Mouse (Mus musculus) lung, embryonic 15.5 days (tissue): ENCODE measurements around the gene Spef2. TPM values are rescaled to one million over a fixed set of nuclear protein-coding genes. Genes with fewer than 3 reads are reported as not detected.

Experiments
- ATAC-seq: fragments of 200-750 bp; cut with Nextera tagmentation; 2 replicates; pipeline ENCODE4 v1.8.0; 2017; ENCODE audit warnings: moderate number of reproducible peaks, borderline replicate concordance; ENCODE audit not compliant: low FRiP score, low TSS enrichment; ENCODE audit errors: extremely low read depth
- H3K27ac ChIP-seq: fragments of 300-500 bp; sonication (generic); 2 replicates; pipeline ENCODE4 v1.5.1; 2015; ENCODE audit warnings: moderate library complexity, mild to moderate bottlenecking, inconsistent platforms
- H3K27me3 ChIP-seq: fragments of 300-500 bp; sonication (generic); 2 replicates; pipeline ENCODE4 v1.6.1; 2015; ENCODE audit warnings: inconsistent platforms
- H3K36me3 ChIP-seq: fragments of 300-500 bp; sonication (generic); 2 replicates; pipeline ENCODE4 v1.6.1; 2015; ENCODE audit warnings: inconsistent platforms
- H3K4me1 ChIP-seq: fragments of 300-500 bp; sonication (generic); 2 replicates; pipeline ENCODE4 v1.6.1; 2015; ENCODE audit warnings: inconsistent platforms
- H3K4me2 ChIP-seq: fragments of 300-500 bp; sonication (generic); 2 replicates; pipeline ENCODE4 v1.6.1; 2015; ENCODE audit warnings: inconsistent platforms, mild to moderate bottlenecking, moderate library complexity
- H3K4me3 ChIP-seq: fragments of 300-500 bp; sonication (generic); 2 replicates; pipeline ENCODE4 v1.5.1; 2015; ENCODE audit warnings: mild to moderate bottlenecking, inconsistent platforms
- H3K9ac ChIP-seq: fragments of 300-500 bp; sonication (generic); 2 replicates; pipeline ENCODE4 v1.6.1; 2015; ENCODE audit warnings: inconsistent platforms
- H3K9me3 ChIP-seq: fragments of 300-500 bp; sonication (generic); 2 replicates; pipeline ENCODE4 v1.6.1; 2016; ENCODE audit warnings: inconsistent platforms
- WGBS: fragments of 180-500 bp; shearing (Covaris S2); methylation state at CpG from one replicate; pipeline ENCODE4 v1.1.7; 2015; 5-methylcytosine and 5-hydroxymethylcytosine counted together
- polyA plus RNA-seq: library from polyadenylated mRNA; unstranded; fragments of >200 nt; fragmentation: Nextera tagmentation; extraction: Ambion mirVana; gene quantifications from 2 replicates; pipeline ENCODE4 v1.2.1, GENCODE M21; 2015

The Spef2 gene
- polyA plus RNA-seq, 1 experiment from 2014 or later = 1.8 TPM

DNA sequence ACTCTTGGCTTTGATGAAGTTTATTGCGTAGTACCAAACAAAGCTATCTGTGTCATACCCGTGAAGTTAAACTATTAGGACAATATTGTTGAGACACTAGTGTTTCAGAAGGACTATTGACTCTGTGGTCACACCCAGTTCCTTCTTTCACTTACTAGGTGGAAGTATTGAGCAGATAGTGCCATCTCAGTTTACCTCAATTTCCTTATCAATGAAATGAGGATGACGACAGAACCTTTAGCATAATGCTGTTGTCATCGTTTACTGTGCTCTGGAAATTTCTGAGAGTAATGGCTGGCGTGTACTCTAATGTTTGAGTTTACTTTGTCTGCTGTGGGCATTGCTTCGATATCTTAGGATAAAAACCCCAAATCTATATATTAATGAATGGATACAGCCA lies 117.0 kb downstream of the Spef2 start:
- Histone ChIP-seq H3K4me3 (no peak overlapping the region), H3K4me2 (no peak overlapping the region), H3K9ac (no peak overlapping the region), H3K9me3 (no peaks in the 10 kb centered on the region), H3K36me3 (no peaks in the 10 kb centered on the region), H3K4me1 (no peaks in the 10 kb centered on the region), H3K27me3 (no peaks in the 10 kb centered on the region), H3K27ac (no peak overlapping the region)
- WGBS = 85% methylated on average over 6 of the region's 6 CpGs
- no peak for ATAC-seq

GRCm38 (mm10) chr15:9629660-9630059 lies 119.0 kb downstream of the Spef2 start:
- no peak for ATAC-seq
- Histone ChIP-seq H3K4me1 (no peaks in the 10 kb centered on the region), H3K27ac (no peak overlapping the region), H3K36me3 (no peaks in the 10 kb centered on the region), H3K9ac (no peak overlapping the region), H3K9me3 (no peaks in the 10 kb centered on the region), H3K27me3 (no peaks in the 10 kb centered on the region), H3K4me3 (no peak overlapping the region), H3K4me2 (no peak overlapping the region)
- WGBS = 68% methylated on average over 1 of the region's 1 CpGs

- Histone ChIP-seq H3K9ac (no peak overlapping the region), H3K9me3 (no peaks in the 10 kb centered on the region), H3K27ac (no peak overlapping the region), H3K4me2 (no peak overlapping the region), H3K4me3 (no peak overlapping the region), H3K27me3 (no peaks in the 10 kb centered on the region), H3K4me1 (no peaks in the 10 kb centered on the region), H3K36me3 (no peaks in the 10 kb centered on the region)
- WGBS = 69% methylated on average over 2 of the region's 2 CpGs
- no peak for ATAC-seq
Measured at GRCm38 (mm10) chr15:9624619-9625018, 124.0 kb downstream of the Spef2 start.

DNA sequence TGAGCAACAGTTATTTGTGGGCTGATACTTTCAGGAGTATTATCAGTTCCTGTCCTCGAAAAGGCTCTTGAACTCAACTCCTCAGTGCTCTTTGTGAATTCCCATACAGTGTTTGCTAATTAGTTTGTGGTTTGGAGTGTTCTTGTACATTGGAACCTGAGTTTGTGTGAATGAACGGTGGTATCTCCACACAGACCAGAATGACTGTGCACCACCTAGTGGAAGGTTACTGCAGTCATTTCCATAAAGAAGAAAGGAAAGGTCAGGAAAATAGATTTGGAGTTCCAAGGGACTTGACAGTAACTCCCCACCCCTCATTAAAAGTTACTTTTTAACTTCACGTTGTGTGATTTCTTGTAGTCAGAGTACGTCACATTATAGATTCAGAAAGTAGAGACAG lies 140.5 kb downstream of the Spef2 start:
- Histone ChIP-seq H3K9ac (no peak overlapping the region), H3K27me3 (no peaks in the 10 kb centered on the region), H3K27ac (no peak overlapping the region), H3K4me2 (no peak overlapping the region), H3K4me1 (no peaks in the 10 kb centered on the region), H3K36me3 (no peaks in the 10 kb centered on the region), H3K4me3 (no peak overlapping the region), H3K9me3 (no peaks in the 10 kb centered on the region)
- ATAC-seq = no peak
- WGBS = 63% methylated on average over 4 of the region's 4 CpGs

GRCm38 (mm10) chr15:9600088-9600455 lies 148.6 kb downstream of the Spef2 start:
- H3K27ac ChIP-seq = no peak overlapping the region
- no peaks in the 10 kb centered on the region for H3K36me3 ChIP-seq
- no peak overlapping the region for H3K4me2 ChIP-seq
- H3K27me3 ChIP-seq = no peaks in the 10 kb centered on the region
- no peak overlapping the region for H3K4me3 ChIP-seq
- ATAC-seq = no peak
- no peaks in the 10 kb centered on the region for H3K4me1 ChIP-seq
- WGBS = 81% methylated on average over 6 of the region's 6 CpGs
- no peaks in the 10 kb centered on the region for H3K9me3 ChIP-seq
- H3K9ac ChIP-seq = no peak overlapping the region

DNA sequence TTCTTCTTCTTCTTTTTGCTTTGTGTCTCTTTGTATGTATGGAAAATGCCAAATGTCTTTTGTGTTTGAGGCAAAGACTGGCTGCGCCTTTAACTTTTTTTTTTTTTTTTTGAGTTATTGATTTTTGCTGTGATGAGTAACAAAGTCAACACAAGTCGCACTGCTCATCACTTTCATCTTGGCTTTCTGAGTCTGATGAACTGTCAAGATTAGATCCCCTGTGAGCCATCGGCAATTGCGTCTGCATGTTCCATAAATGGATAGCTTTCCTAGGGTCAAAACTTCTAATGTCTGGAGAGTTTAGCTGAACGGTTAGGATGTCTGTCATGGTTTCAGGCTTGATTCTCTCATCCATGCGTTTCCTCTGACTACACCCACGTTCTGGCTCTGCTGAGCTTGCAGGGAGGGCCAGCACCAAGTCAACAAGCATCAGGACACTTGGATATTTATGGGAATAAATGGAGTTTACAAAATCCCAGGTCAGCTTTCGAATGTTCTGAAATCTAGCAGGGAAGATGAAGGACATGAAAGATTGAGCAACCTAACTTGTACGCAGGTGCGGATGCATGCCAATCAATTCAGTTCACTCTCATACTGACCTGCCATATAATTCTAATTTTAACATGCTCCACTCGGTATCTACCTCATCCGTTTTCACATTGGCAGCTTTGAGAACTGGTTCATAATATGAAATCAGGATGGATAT lies 149.1 kb downstream of the Spef2 start:
- H3K9me3 ChIP-seq = no peaks in the 10 kb centered on the region
- H3K4me1 ChIP-seq = no peaks in the 10 kb centered on the region
- no peaks in the 10 kb centered on the region for H3K27me3 ChIP-seq
- WGBS = 77% methylated on average over 12 of the region's 12 CpGs
- ATAC-seq = no peak
- H3K4me2 ChIP-seq = no peak overlapping the region
- H3K9ac ChIP-seq = no peak overlapping the region
- H3K36me3 ChIP-seq = no peaks in the 10 kb centered on the region
- no peak overlapping the region for H3K27ac ChIP-seq
- no peak overlapping the region for H3K4me3 ChIP-seq

- H3K9ac ChIP-seq = no peak overlapping the region
- H3K4me3 ChIP-seq = no peak overlapping the region
- no peak for ATAC-seq
- H3K4me2 ChIP-seq = no peak overlapping the region
- H3K36me3 ChIP-seq = no peaks in the 10 kb centered on the region
- no peaks in the 10 kb centered on the region for H3K9me3 ChIP-seq
- WGBS = 71% methylated on average over 6 of the region's 6 CpGs
- no peak overlapping the region for H3K27ac ChIP-seq
- H3K4me1 ChIP-seq = no peaks in the 10 kb centered on the region
- no peaks in the 10 kb centered on the region for H3K27me3 ChIP-seq
Measured at GRCm38 (mm10) chr15:9596298-9597060, 152.2 kb downstream of the Spef2 start.

GRCm38 (mm10) chr15:9589939-9590338 lies 158.7 kb downstream of the Spef2 start:
- Histone ChIP-seq H3K27me3 (no peaks in the 10 kb centered on the region), H3K36me3 (no peaks in the 10 kb centered on the region), H3K4me2 (no peak overlapping the region), H3K4me1 (no peaks in the 10 kb centered on the region), H3K4me3 (no peak overlapping the region), H3K9ac (no peak overlapping the region), H3K27ac (no peak overlapping the region), H3K9me3 (no peaks in the 10 kb centered on the region)
- ATAC-seq = no peak
- 85% methylated on average over 4 of the region's 4 CpGs for WGBS

- Histone ChIP-seq H3K4me3 (no peak overlapping the region), H3K9ac (no peak overlapping the region), H3K36me3 (no peaks in the 10 kb centered on the region), H3K27me3 (no peaks in the 10 kb centered on the region), H3K4me1 (no peaks in the 10 kb centered on the region), H3K4me2 (no peak overlapping the region), H3K27ac (no peak overlapping the region), H3K9me3 (no peaks in the 10 kb centered on the region)
- WGBS = 54% methylated on average over 11 of the region's 11 CpGs
- ATAC-seq = no peak
Measured at GRCm38 (mm10) chr15:9580470-9581280, 168.0 kb downstream of the Spef2 start.

DNA sequence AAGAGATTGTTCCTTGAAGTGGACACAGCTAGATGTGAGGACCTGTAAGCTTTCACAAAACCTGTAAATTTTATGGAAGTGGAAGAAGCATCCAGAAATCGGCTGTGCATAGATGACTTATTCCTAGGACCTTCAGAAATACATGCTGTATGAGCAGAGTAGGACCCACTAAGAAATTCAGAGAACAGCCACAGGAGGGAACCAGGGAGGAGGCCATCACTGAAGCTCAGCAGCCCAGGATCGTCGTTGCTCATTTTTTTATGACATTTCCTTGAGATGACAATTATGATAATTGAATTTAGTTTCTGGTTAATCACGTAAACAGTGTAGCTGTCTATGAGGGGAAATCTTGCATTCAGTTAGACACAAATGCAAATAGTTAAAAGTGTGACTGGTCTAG lies 171.4 kb downstream of the Spef2 start:
- Histone ChIP-seq H3K36me3 (no peaks in the 10 kb centered on the region), H3K27me3 (no peaks in the 10 kb centered on the region), H3K27ac (no peak overlapping the region), H3K9ac (no peak overlapping the region), H3K4me1 (no peaks in the 10 kb centered on the region), H3K4me2 (no peak overlapping the region), H3K9me3 (no peaks in the 10 kb centered on the region), H3K4me3 (no peak overlapping the region)
- 84% methylated on average over 4 of the region's 4 CpGs for WGBS
- no peak for ATAC-seq

- ATAC-seq = no peak
- 83% methylated on average over 5 of the region's 5 CpGs for WGBS
- H3K4me2 ChIP-seq = no peak overlapping the region
Measured at GRCm38 (mm10) chr15:9574796-9575195, 173.9 kb downstream of the Spef2 start.

GRCm38 (mm10) chr15:9573361-9573760 lies 175.3 kb downstream of the Spef2 start:
- 57% methylated on average over 4 of the region's 4 CpGs for WGBS
- no peaks in the 10 kb centered on the region for H3K9me3 ChIP-seq
- H3K9ac ChIP-seq = no peak overlapping the region
- H3K4me3 ChIP-seq = no peak overlapping the region
- H3K4me2 ChIP-seq = no peak overlapping the region
- no peak overlapping the region for H3K27ac ChIP-seq
- ATAC-seq = no peak
- no peaks in the 10 kb centered on the region for H3K36me3 ChIP-seq
- no peaks in the 10 kb centered on the region for H3K4me1 ChIP-seq
- H3K27me3 ChIP-seq = no peaks in the 10 kb centered on the region

More at GRCm38 (mm10) chr15:9574796-9575195, 173.9 kb downstream of the Spef2 start:
- Histone ChIP-seq H3K4me3 (no peak overlapping the region), H3K9me3 (no peaks in the 10 kb centered on the region), H3K9ac (no peak overlapping the region), H3K36me3 (no peaks in the 10 kb centered on the region), H3K4me1 (no peaks in the 10 kb centered on the region), H3K27me3 (no peaks in the 10 kb centered on the region), H3K27ac (no peak overlapping the region)
